Mouse (Mus musculus): ENCODE measurements around the gene AL731706.1.

AL731706.1 gene

DNA sequence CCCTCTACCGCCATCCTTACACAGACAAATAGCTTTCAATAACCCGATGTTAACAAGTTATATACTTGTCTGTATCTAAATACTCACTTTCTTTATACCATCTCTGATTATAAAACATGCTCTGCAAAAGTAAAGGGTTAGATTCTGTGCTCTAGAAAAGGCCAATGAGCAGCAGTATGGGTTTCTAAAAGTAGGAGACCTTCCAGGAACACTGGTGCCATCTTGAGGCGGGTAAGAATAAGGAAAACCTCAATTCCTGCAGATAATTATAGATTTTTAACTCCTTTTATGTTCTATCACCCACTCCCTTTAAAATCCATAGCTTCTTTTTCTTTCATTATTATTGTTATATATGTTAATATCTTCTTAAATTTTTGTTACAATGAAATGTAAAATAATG is 55.3 kb downstream of the AL731706.1 start:
- no peak for DNase-seq (ENCODE audit: low read depth, low spot score)

DNA sequence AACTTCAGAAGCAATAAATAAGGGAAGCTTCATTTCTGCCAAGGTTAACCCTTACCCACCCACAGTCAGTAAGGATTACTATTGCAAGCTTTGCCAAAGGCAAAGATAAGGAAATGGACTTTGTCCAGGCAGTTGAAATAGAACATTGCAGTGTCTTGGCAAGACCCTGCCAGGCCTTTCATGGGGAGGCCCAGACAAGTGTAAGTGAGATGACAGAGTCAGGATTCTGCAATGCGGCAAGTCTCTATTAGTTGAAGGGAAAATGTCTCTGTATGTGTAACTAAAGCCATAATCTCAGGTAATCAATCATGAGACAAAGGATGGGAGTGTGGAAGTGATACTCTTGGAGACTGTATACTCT is 56.5 kb downstream of the AL731706.1 start:
- DNase-seq (ENCODE audit: low read depth, low spot score) = no peak

DNA sequence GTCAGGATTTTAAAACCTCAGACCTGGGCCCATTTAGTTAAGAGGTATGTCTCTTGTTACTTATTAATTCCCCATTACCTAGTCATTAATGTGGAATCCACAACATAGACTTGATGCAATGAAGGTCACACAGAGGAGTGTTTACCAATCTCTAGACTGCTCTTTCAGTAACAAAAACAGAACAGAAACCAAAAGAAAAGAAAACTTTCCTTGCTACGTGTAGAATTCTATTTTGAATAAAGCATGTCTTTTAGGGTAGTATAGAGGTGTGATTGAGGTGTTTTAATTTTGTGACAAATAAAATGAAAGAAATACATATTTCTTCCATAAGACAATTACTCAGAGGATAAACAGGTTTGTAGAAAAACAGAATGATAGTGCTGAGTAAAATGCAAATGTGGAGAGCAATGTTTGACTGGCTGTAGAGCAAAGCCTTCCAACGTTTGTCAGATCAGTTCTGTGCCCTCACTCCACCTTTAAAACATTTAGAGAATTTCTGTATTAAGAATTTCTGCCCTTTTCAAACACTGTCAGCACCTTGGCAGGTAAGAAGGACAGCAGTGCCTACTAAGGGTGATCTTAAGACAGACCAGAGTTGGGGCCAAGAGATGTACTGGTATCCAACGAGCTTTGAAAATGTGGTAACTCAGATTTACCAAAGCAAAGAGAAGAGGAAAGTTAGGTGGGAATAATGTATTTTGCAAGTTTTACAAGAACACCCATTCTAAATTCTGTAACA is 57.0 kb downstream of the AL731706.1 start:
- no peak for DNase-seq (ENCODE audit: low read depth, low spot score)

DNA sequence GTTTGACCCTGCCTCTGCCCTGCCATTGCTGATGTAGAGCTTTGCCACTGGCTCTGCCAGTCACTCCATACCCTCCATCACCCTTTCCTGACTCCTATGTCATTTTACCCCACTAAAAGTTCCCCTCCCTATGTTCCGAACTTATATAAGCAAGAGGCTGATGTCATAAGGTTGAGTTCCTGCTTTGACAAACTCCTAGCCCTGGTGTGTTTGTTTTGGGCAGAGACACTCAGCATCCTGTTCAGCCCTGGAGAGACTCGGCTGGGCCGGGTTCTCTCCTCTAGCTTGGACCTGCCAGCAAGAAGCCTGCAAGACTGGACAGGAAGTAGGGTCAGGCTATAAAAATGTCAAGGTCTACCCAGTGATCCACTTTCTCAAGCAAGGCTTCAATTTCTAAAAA is 58.3 kb downstream of the AL731706.1 start:
- DNase-seq (ENCODE audit: low read depth, low spot score) = no peak
